Mouse (Mus musculus) heart, embryonic 10.5 days (tissue): Measurements from ENCODE around the gene Lysmd2. TPM values are rescaled to one million over a fixed set of nuclear protein-coding genes. Genes with fewer than 3 reads are reported as not detected.
A peak's percentile ranks its signal among the peaks of the same experiment; 100 is the strongest.

Experiments
- DNase-seq: peaks from one replicate; pipeline ENCODE4 v3.0.0-alpha.2; 2017; ENCODE audit warnings: low spot score
- H3K27ac ChIP-seq: fragments of 300-500 bp; sonication (generic); 2 replicates; pipeline ENCODE4 v1.5.1; 2016; ENCODE audit warnings: mild to moderate bottlenecking
- H3K27me3 ChIP-seq: fragments of 300-500 bp; sonication (generic); 2 replicates; pipeline ENCODE4 v1.6.1; 2016; ENCODE audit warnings: mild to moderate bottlenecking; ENCODE audit not compliant: poor library complexity, insufficient read depth, severe bottlenecking
- H3K36me3 ChIP-seq: fragments of 300-500 bp; sonication (generic); 2 replicates; pipeline ENCODE4 v1.6.1; 2016; ENCODE audit warnings: mild to moderate bottlenecking, moderate library complexity
- H3K4me1 ChIP-seq: fragments of 300-500 bp; sonication (generic); 2 replicates; pipeline ENCODE4 v1.6.1; 2016; ENCODE audit warnings: mild to moderate bottlenecking
- H3K4me3 ChIP-seq: fragments of 300-500 bp; sonication (generic); 2 replicates; pipeline ENCODE4 v1.5.1; 2016; ENCODE audit warnings: mild to moderate bottlenecking, moderate library complexity
- H3K9me3 ChIP-seq: fragments of 300-500 bp; sonication (generic); 2 replicates; pipeline ENCODE4 v1.6.1; 2016; ENCODE audit warnings: mild to moderate bottlenecking, moderate library complexity
- WGBS: fragments of 180-500 bp; shearing (Covaris S2); methylation state at CpG from one replicate; pipeline ENCODE4 v1.1.7; 2016; 5-methylcytosine and 5-hydroxymethylcytosine counted together
- polyA plus RNA-seq: library from polyadenylated mRNA; unstranded; fragments of >200 nt; fragmentation: Nextera tagmentation; extraction: Ambion mirVana; gene quantifications from 2 replicates; pipeline ENCODE4 v1.2.1, GENCODE M21; 2016

Gene Lysmd2
- polyA plus RNA-seq, 1 experiment from 2014 or later = 14.9 TPM

GRCm38 (mm10) chr9:75683426-75684191, 58.1 kb downstream of the Lysmd2 start, which contains the start of gene Scg3:
Gene Scg3 (minus strand): TSS chr9:75684056.
- no peaks in the 10 kb centered on the region for H3K27me3 ChIP-seq
- no peaks in the 10 kb centered on the region for H3K36me3 ChIP-seq
- H3K9me3 ChIP-seq = no peaks in the 10 kb centered on the region
- H3K27ac ChIP-seq = no peak within 1 kb of the TSS
- WGBS = 10% methylated on average over 40 of the region's 42 CpGs
- peak; percentile 90 for DNase-seq
- peak within 1 kb of the TSS; percentile 49 for H3K4me3 ChIP-seq
- peaks cover 7% of the 10 kb centered on the region; the same call in 1 of the 2 replicates for H3K4me1 ChIP-seq

- peaks cover 7% of the 10 kb centered on the region; the same call in 1 of the 2 replicates for H3K4me1 ChIP-seq
- H3K36me3 ChIP-seq = no peaks in the 10 kb centered on the region
- H3K9me3 ChIP-seq = 0 out of 2 replicates have a peak, but pooled peaks cover 1% of the 10 kb centered on the region
- WGBS = 62% methylated on average over 4 of the region's 4 CpGs
- no peak for DNase-seq
- peak overlapping the region; percentile 49 for H3K4me3 ChIP-seq
- H3K27me3 ChIP-seq = no peaks in the 10 kb centered on the region
- no peak overlapping the region for H3K27ac ChIP-seq
These were observed 58.8 kb downstream of the Lysmd2 start for GRCm38 (mm10) chr9:75684292-75684691.

- no peak for DNase-seq
- no peak overlapping the region for H3K4me3 ChIP-seq
- H3K27ac ChIP-seq = no peak overlapping the region
- H3K9me3 ChIP-seq = peaks cover 5% of the 10 kb centered on the region; the same call in 1 of the 2 replicates
- no peaks in the 10 kb centered on the region for H3K27me3 ChIP-seq
- H3K36me3 ChIP-seq = no peaks in the 10 kb centered on the region
- H3K4me1 ChIP-seq = peaks cover 7% of the 10 kb centered on the region; the same call in 1 of the 2 replicates
- 65% methylated on average over 3 of the region's 3 CpGs for WGBS
These were observed 59.2 kb downstream of the Lysmd2 start for GRCm38 (mm10) chr9:75684772-75685171.

Other genes with a start within 250 kb of the Lysmd2 start
- gene Mapk6, start 215.7 kb upstream of the Lysmd2 start, polyA plus RNA-seq = 71.2 and 87.1 TPM in 2 replicates
- 36.3 and 49.1 TPM in 2 replicates for gene Leo1, start 184.2 kb upstream of the Lysmd2 start, polyA plus RNA-seq
- gene Tmod3, start 66.1 kb upstream of the Lysmd2 start, polyA plus RNA-seq = 73.4 and 90.5 TPM in 2 replicates
- gene Tmod2, start 14.4 kb upstream of the Lysmd2 start, polyA plus RNA-seq = 6.0 and 8.9 TPM in 2 replicates
- gene Scg3, start 58.3 kb downstream of the Lysmd2 start, polyA plus RNA-seq = 0.12 and 0.57 TPM in 2 replicates
- gene Bmp5, start 149.6 kb downstream of the Lysmd2 start, polyA plus RNA-seq = 13.7 and 17.6 TPM in 2 replicates